Mouse (Mus musculus): ENCODE results near the gene Cyp2f2. TPM values are rescaled to one million over a fixed set of nuclear protein-coding genes. Genes with fewer than 3 reads are reported as not detected.

The Cyp2f2 gene
- polyA plus RNA-seq, 1 experiment from 2014 or later = 0.63 TPM

GRCm38 (mm10) chr7:27124969-27125368 lies 5.3 kb downstream of the Cyp2f2 start:
- 86% methylated on average over 4 of the region's 4 CpGs for WGBS
- Histone ChIP-seq H3K9me3 (no peaks in the 10 kb centered on the region), H3K36me3 (no peaks in the 10 kb centered on the region), H3K27me3 (no peaks in the 10 kb centered on the region), H3K4me2 (replicated peaks) (no peak overlapping the region), H3K4me1 (no peaks in the 10 kb centered on the region), H3K9ac (no peak overlapping the region), H3K4me3 (no peak overlapping the region), H3K27ac (no peak overlapping the region)
- ATAC-seq (ENCODE audit: insufficient number of reproducible peaks, insufficient read depth, low FRiP score, low TSS enrichment) = no peak

- Histone ChIP-seq H3K27me3 (no peaks in the 10 kb centered on the region), H3K9ac (no peak overlapping the region), H3K9me3 (0 out of 2 replicates have a peak, but pooled peaks cover 4% of the 10 kb centered on the region), H3K4me3 (no peak overlapping the region), H3K4me2 (replicated peaks) (no peak overlapping the region), H3K36me3 (no peaks in the 10 kb centered on the region), H3K4me1 (no peaks in the 10 kb centered on the region), H3K27ac (no peak overlapping the region)
- WGBS = 38% methylated on average over 3 of the region's 3 CpGs
- peak; percentile 35; the same call in 1 of the 2 replicates for ATAC-seq (ENCODE audit: insufficient number of reproducible peaks, insufficient read depth, low FRiP score, low TSS enrichment)
These were observed 8.5 kb downstream of the Cyp2f2 start for GRCm38 (mm10) chr7:27128162-27128561.

GRCm38 (mm10) chr7:27128946-27129345 lies 9.2 kb downstream of the Cyp2f2 start:
- H3K4me1 ChIP-seq = no peaks in the 10 kb centered on the region
- H3K9ac ChIP-seq = no peak overlapping the region
- H3K27me3 ChIP-seq = no peaks in the 10 kb centered on the region
- H3K36me3 ChIP-seq = no peaks in the 10 kb centered on the region
- H3K4me3 ChIP-seq = no peak overlapping the region
- ATAC-seq (ENCODE audit: insufficient number of reproducible peaks, insufficient read depth, low FRiP score, low TSS enrichment) = no peak
- no peak overlapping the region for H3K27ac ChIP-seq
- 0 out of 2 replicates have a peak, but pooled peaks cover 4% of the 10 kb centered on the region for H3K9me3 ChIP-seq
- 89% methylated on average over 13 of the region's 13 CpGs for WGBS
- no peak overlapping the region for H3K4me2 ChIP-seq (replicated peaks)

- Histone ChIP-seq H3K27me3 (no peaks in the 10 kb centered on the region), H3K4me3 (no peak overlapping the region), H3K9ac (no peak overlapping the region), H3K4me2 (replicated peaks) (no peak overlapping the region), H3K4me1 (no peaks in the 10 kb centered on the region), H3K27ac (no peak overlapping the region), H3K36me3 (no peaks in the 10 kb centered on the region), H3K9me3 (0 out of 2 replicates have a peak, but pooled peaks cover 4% of the 10 kb centered on the region)
- WGBS = 84% methylated on average over 12 of the region's 12 CpGs
- no peak for ATAC-seq (ENCODE audit: insufficient number of reproducible peaks, insufficient read depth, low FRiP score, low TSS enrichment)
These were observed 10.1 kb downstream of the Cyp2f2 start for GRCm38 (mm10) chr7:27129811-27130210.

- ATAC-seq (ENCODE audit: insufficient number of reproducible peaks, insufficient read depth, low FRiP score, low TSS enrichment) = no peak
- Histone ChIP-seq H3K27me3 (no peaks in the 10 kb centered on the region), H3K9me3 (0 out of 2 replicates have a peak, but pooled peaks cover 4% of the 10 kb centered on the region), H3K9ac (no peak overlapping the region), H3K36me3 (no peaks in the 10 kb centered on the region), H3K27ac (no peak overlapping the region), H3K4me3 (no peak overlapping the region), H3K4me2 (replicated peaks) (no peak overlapping the region), H3K4me1 (no peaks in the 10 kb centered on the region)
- WGBS = 88% methylated on average over 22 of the region's 22 CpGs
These were observed 11.0 kb downstream of the Cyp2f2 start for GRCm38 (mm10) chr7:27130521-27131370.

GRCm38 (mm10) chr7:27131387-27131786 lies 11.7 kb downstream of the Cyp2f2 start:
- Histone ChIP-seq H3K9ac (no peak overlapping the region), H3K4me2 (replicated peaks) (no peak overlapping the region), H3K9me3 (0 out of 2 replicates have a peak, but pooled peaks cover 4% of the 10 kb centered on the region), H3K4me3 (no peak overlapping the region), H3K4me1 (no peaks in the 10 kb centered on the region), H3K27me3 (no peaks in the 10 kb centered on the region), H3K27ac (no peak overlapping the region), H3K36me3 (no peaks in the 10 kb centered on the region)
- 54% methylated on average over 2 of the region's 2 CpGs for WGBS
- ATAC-seq (ENCODE audit: insufficient number of reproducible peaks, insufficient read depth, low FRiP score, low TSS enrichment) = no peak

GRCm38 (mm10) chr7:27132588-27132987 lies 12.9 kb downstream of the Cyp2f2 start:
- no peaks in the 10 kb centered on the region for H3K27me3 ChIP-seq
- no peak overlapping the region for H3K4me2 ChIP-seq (replicated peaks)
- no peaks in the 10 kb centered on the region for H3K4me1 ChIP-seq
- no peak overlapping the region for H3K27ac ChIP-seq
- H3K36me3 ChIP-seq = no peaks in the 10 kb centered on the region
- no peak overlapping the region for H3K4me3 ChIP-seq
- no peak for ATAC-seq (ENCODE audit: insufficient number of reproducible peaks, insufficient read depth, low FRiP score, low TSS enrichment)
- 0 out of 2 replicates have a peak, but pooled peaks cover 4% of the 10 kb centered on the region for H3K9me3 ChIP-seq
- no peak overlapping the region for H3K9ac ChIP-seq
- 15% methylated on average over 10 of the region's 10 CpGs for WGBS

- H3K9ac ChIP-seq = no peak overlapping the region
- no peaks in the 10 kb centered on the region for H3K4me1 ChIP-seq
- WGBS = 71% methylated on average over 12 of the region's 12 CpGs
- no peak overlapping the region for H3K4me2 ChIP-seq (replicated peaks)
- 0 out of 2 replicates have a peak, but pooled peaks cover 4% of the 10 kb centered on the region for H3K9me3 ChIP-seq
- no peaks in the 10 kb centered on the region for H3K36me3 ChIP-seq
- H3K4me3 ChIP-seq = no peak overlapping the region
- H3K27me3 ChIP-seq = no peaks in the 10 kb centered on the region
- no peak for ATAC-seq (ENCODE audit: insufficient number of reproducible peaks, insufficient read depth, low FRiP score, low TSS enrichment)
- H3K27ac ChIP-seq = no peak overlapping the region
These were observed 13.4 kb downstream of the Cyp2f2 start for GRCm38 (mm10) chr7:27133156-27133555.

- Histone ChIP-seq H3K4me3 (no peak overlapping the region), H3K36me3 (no peaks in the 10 kb centered on the region), H3K27ac (no peak overlapping the region), H3K9me3 (0 out of 2 replicates have a peak, but pooled peaks cover 4% of the 10 kb centered on the region), H3K27me3 (no peaks in the 10 kb centered on the region), H3K4me1 (no peaks in the 10 kb centered on the region), H3K4me2 (replicated peaks) (no peak overlapping the region), H3K9ac (no peak overlapping the region)
- no peak for ATAC-seq (ENCODE audit: insufficient number of reproducible peaks, insufficient read depth, low FRiP score, low TSS enrichment)
- WGBS = 80% methylated on average over 4 of the region's 4 CpGs
These were observed 14.0 kb downstream of the Cyp2f2 start for GRCm38 (mm10) chr7:27133757-27134156.

GRCm38 (mm10) chr7:27136410-27136996 lies 16.8 kb downstream of the Cyp2f2 start:
- no peaks in the 10 kb centered on the region for H3K36me3 ChIP-seq
- WGBS = 60% methylated on average over 8 of the region's 8 CpGs
- H3K4me3 ChIP-seq = no peak overlapping the region
- peaks cover 1% of the 10 kb centered on the region; the same call in 1 of the 2 replicates for H3K9me3 ChIP-seq
- no peak for ATAC-seq (ENCODE audit: insufficient number of reproducible peaks, insufficient read depth, low FRiP score, low TSS enrichment)
- no peaks in the 10 kb centered on the region for H3K27me3 ChIP-seq
- H3K9ac ChIP-seq = no peak overlapping the region
- H3K4me2 ChIP-seq (replicated peaks) = no peak overlapping the region
- H3K27ac ChIP-seq = no peak overlapping the region
- H3K4me1 ChIP-seq = no peaks in the 10 kb centered on the region

GRCm38 (mm10) chr7:27153205-27153764 lies 33.6 kb downstream of the Cyp2f2 start, which contains the start of gene Cyp2t4:
Gene Cyp2t4, plus strand, starts transcription at chr7:27153714.
- Histone ChIP-seq H3K27ac (0 out of 2 replicates have a peak within 1 kb of the TSS, but pooled peaks have one; percentile 60), H3K36me3 (peaks cover 12% of the 10 kb centered on the region), H3K9me3 (no peaks in the 10 kb centered on the region), H3K4me2 (replicated peaks) (no peak within 1 kb of the TSS), H3K9ac (no peak within 1 kb of the TSS), H3K27me3 (no peaks in the 10 kb centered on the region), H3K4me1 (peaks cover 5% of the 10 kb centered on the region; the same call in 1 of the 2 replicates), H3K4me3 (no peak within 1 kb of the TSS)
- WGBS = 60% methylated on average over 10 of the region's 10 CpGs
- peak; percentile 13; the same call in 1 of the 2 replicates for ATAC-seq (ENCODE audit: insufficient number of reproducible peaks, insufficient read depth, low FRiP score, low TSS enrichment)
